Mouse (Mus musculus) cortical plate, adult 2 months (tissue): ENCODE measurements around the gene Bach1.

ENCODE experiments used
- CTCF ChIP-seq: fragments of 200-500 bp; IDR thresholded peaks from 2 replicates; pipeline ENCODE4 v1.5.1; 2011; ENCODE audit warnings: mild to moderate bottlenecking, control low read depth, low read length; ENCODE audit not compliant: insufficient read depth; ENCODE audit errors: extremely low read depth
- POLR2A ChIP-seq: fragments of 200-500 bp; IDR thresholded peaks from 2 replicates; pipeline ENCODE4 v1.6.1; 2011; ENCODE audit warnings: mild to moderate bottlenecking, low read length, control low read depth; ENCODE audit not compliant: insufficient read depth; ENCODE audit errors: extremely low read depth

- TF ChIP-seq POLR2A (no peak), CTCF (no peak)
These were observed 36.2 kb downstream of the Bach1 start for GRCm38 (mm10) chr16:87734868-87735381.
